Mouse (Mus musculus): ENCODE data around the gene Ccdc69. TPM values are rescaled to one million over a fixed set of nuclear protein-coding genes. Genes with fewer than 3 reads are reported as not detected.
"Not testable (repeated sequence)": the region's sequence is repeated elsewhere in the genome, so short reads cannot be mapped to it uniquely, and the experiment has no call there.

The Ccdc69 gene
- polyA plus RNA-seq (2017; shearing (Covaris generic)) = 10 to 100 TPM; 78.6 to 85.9 TPM

DNA sequence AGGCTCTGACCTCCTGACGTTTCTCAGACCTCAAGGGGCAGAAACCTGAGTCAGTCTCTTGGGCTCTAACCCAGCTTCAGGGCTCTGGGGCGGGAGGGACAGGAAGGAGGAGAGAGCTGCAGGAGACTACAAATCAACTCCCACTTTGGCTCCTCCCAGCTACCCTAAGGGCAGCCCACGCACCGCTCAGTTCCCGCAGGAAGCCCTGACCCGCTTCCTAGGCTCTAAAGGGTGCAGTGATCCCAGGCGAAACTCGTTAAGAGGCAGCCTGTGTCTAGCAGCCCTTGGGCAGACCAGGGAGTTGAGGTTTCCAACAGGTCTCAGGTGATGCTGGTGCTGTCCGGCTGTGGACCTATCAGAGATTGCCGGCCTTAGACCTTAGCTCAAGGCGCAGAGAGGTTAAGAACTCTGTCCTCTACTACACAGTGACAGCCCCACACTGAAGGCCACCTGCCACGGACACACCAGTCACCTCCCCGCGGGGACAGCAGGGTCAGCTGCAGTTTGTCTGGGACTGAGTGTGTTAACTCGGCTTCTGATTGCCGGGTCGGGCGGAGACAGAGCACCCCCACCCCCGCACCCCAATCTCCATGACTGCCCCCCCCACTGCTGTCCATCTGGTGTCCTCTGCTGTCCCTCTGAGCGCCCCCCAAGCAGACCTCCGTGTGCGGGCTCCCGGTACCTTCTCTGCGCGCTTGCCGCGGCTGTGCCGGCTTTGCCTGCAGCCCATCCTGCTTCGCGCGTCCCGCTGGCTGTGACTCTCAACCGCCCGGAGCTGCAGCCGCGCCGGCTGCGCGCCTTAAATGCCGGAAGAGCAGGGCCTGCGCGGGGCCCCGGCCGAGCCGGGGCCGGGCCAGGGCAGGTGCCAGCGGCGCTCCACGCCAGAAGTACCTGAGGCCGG lies at the start of gene Ccdc69:
Ccdc69 (minus strand) TSS at position 801 of the 901 bp plus-strand sequence.
- ATAC-seq = peak; percentile 75

DNA sequence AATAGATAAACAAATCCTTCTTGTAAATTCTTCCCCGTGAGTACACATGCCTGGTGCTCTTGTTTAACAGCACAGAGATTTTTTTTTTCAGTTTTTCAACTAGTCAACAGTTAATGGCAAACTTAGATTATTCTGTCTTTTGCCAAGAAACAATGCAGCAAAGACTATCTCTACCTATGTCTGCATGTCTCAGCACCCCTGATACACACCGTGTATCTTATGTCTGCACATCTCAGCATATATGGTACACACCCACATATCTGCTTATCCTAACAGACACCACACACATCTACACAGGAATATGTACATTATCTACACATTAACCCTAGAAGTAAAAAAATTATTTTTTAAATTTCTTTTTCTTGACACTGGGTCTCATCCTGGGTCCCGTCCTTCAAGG lies 48.7 kb upstream of the Ccdc69 start:
- ATAC-seq = no peak

- ATAC-seq = no peak
These were observed 43.5 kb upstream of the Ccdc69 start for GRCm38 (mm10) chr11:55121430-55121829.

GRCm38 (mm10) chr11:55120821-55121271 lies 42.9 kb upstream of the Ccdc69 start:
- ATAC-seq = peak; percentile 80

GRCm38 (mm10) chr11:55120279-55120678 lies 42.3 kb upstream of the Ccdc69 start:
- no peak for ATAC-seq

GRCm38 (mm10) chr11:55117031-55117430 lies 39.1 kb upstream of the Ccdc69 start:
- ATAC-seq = no peak

- no peak for ATAC-seq
These were observed 38.1 kb upstream of the Ccdc69 start for GRCm38 (mm10) chr11:55116004-55116403.

- no peak for ATAC-seq
These were observed 36.4 kb upstream of the Ccdc69 start for GRCm38 (mm10) chr11:55114291-55114690.

DNA sequence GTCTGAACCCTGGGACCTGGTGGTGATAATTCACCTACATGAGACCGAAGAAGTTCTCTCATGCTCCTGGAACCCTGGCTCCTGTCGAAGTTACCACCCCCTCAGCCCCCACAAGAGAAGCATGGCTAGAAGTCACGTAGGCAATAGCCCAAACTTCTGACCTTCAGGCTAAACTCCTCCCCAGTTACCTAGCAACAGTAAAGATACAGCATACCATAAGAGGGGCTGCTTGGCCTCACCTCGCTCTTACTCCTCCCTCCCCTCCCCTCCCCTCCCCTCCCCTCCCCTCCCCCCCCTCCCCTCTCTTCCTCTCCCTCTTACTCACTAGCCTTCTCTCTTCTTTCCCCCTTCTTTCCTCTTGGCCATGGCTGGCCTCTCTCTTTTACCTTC lies 35.9 kb upstream of the Ccdc69 start:
- not testable (repeated sequence) for ATAC-seq

- ATAC-seq = peak; percentile 28
These were observed 35.4 kb upstream of the Ccdc69 start for GRCm38 (mm10) chr11:55113209-55113860.

DNA sequence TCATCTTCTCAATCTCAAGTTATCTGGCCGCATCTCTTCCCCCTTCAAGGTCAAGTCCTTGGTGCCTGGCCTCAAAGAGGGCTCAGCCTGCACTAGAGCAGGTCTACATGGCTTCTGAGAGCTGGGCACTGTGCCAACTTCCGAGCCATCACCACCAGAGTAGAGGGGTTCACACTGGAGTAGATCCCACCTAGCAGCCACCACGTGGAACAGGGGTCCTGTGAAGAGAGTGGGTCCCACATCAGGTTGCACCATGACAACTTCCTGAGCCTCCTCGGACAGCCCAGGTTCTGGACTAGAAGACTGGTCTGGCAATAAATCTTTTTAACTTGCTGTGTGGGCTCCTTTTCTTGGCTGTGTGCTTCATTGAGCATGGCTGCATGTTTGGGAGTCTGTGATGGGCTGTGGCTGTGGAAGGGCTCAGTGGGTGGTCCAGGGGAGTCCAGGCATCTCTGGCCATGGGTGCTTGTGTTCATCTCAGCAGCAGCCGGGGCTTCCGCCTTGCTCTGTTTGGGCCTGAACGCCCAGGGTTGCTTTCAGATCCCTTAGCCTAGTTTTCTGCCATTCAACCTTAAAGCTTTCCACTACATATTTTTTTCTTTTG lies 32.7 kb upstream of the Ccdc69 start:
- no peak for ATAC-seq

- no peak for ATAC-seq
These were observed 31.8 kb upstream of the Ccdc69 start for GRCm38 (mm10) chr11:55109521-55110300.

- no peak for ATAC-seq
These were observed 28.7 kb upstream of the Ccdc69 start for GRCm38 (mm10) chr11:55106636-55107035.

- no peak for ATAC-seq
These were observed 27.5 kb upstream of the Ccdc69 start for GRCm38 (mm10) chr11:55105389-55105788.

- ATAC-seq = no peak
These were observed 25.3 kb upstream of the Ccdc69 start for GRCm38 (mm10) chr11:55103229-55103628.

GRCm38 (mm10) chr11:55102015-55102414 lies 24.1 kb upstream of the Ccdc69 start:
- ATAC-seq = no peak

DNA sequence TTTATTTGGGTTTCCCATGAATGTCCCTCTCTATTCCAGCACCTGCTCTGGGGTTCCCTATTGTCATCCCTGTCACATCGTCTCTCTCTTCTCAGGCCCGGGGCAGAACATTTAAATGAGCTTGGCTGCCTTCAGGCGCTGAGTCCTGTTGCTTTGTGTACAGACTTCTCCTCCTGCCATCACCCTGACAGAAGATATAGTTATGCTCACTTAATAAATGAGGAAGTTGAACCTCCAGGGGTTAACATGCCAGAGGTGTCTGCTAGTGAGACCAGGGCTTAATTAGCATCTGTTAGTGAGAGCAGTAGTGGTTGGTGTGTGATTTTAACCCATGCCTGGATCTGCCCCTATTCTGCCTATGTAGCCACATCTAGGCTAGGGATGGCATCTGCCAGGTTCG lies 21.9 kb upstream of the Ccdc69 start:
- no peak for ATAC-seq

DNA sequence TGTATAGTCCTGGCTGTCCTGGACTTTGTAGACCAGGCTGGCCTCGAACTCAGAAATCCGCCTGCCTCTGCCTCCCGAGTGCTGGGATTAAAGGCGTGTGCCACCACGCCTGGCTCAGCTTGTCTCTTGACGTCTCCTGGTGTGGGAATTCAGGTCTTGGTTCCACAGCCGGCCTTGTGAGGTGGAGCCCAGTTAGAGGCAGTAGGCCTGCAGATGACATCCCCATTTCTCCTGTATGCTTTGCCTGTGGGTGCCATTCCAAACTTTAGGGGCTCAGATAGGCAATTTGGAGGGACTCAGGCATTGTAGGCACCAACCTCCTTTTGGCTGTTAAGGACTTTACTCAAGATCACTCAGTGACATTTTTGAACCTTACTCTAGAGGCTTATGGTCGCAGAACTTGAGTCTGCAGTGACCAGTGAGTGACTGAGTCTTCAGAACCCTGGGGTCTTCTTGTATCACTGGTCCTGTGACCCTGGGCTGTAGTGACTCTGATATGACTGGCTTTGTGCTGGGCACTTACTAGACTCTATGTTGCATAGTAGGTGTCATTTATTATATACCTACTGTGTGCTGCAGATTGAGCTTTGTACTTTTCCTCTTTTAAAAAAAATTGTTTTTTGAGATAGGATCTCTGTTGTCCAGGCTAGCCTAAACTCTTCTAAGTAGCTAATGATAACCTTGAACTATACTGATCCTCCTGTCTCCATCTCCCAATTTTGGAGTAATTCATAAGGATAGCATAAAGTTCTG lies 21.3 kb upstream of the Ccdc69 start:
- ATAC-seq = no peak

DNA sequence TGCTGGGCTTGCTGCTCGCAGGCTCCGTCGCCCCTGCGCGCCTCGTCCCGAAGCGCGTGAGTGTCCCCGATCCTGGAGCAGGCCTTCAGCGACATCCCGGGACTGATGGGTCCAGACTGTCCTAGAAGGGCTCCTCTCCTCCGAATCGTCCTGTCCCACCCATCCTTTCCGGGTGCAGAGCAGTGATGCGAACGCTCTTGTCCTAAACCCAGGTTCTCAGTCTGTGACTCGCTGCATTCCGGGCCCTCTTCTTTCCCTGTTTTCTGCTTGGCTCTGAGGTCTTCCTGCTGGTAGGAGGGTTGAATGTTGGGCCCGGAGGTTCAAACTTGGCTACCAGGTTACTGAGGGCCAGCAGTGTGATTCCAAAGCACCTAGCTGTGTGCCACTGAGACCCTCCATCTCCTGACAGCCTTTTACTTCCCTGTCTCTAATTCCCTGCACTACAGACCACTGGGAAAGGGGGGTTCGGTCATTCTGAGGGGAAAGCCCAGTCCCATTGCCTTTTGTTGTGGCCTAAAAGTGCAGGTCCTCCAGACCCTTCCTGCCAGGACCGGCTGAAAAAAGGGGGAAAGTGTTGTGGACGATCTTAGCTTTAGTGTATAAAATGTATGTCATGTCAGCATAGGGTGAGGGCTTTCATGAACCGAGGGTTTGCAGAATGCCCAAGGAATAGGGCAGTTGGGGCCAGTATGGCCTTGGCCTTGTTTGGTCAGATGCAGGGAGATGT lies 20.4 kb upstream of the Ccdc69 start:
- ATAC-seq = peak; percentile 11

- ATAC-seq = peak; percentile 90
These were observed 19.7 kb upstream of the Ccdc69 start, which contains the start of gene Gm2a for GRCm38 (mm10) chr11:55097463-55098188. Gm2a (plus strand) TSS chr11:55098115.
